Mouse (Mus musculus) left cerebral cortex, postnatal 4 days (tissue): ENCODE measurements around the gene Sh3kbp1. TPM values are rescaled to one million over a fixed set of nuclear protein-coding genes. Genes with fewer than 3 reads are reported as not detected.

Source experiments
- DNase-seq: peaks from one replicate; pipeline ENCODE4 v3.0.0-alpha.2; 2022
- intact Hi-C: fragments of 180-260 bp; cut with DNase I; formaldehyde crosslinking; loops from one replicate; pipeline ENCODE4 v1.15.1; 2025
- total RNA-seq, 2 experiments: library from RNA; stranded (reverse); gene quantifications; 2 replicates each; pipeline ENCODE4 v1.2.3; 2021

Gene Sh3kbp1
- total RNA-seq, 2 experiments from 2014 or later, result 95.4 to 102 TPM

GRCm38 (mm10) chrX:159677585-159678319 lies 50.7 kb downstream of the Sh3kbp1 start:
- no peak for DNase-seq
- intact Hi-C loops, result no loop called here

DNA sequence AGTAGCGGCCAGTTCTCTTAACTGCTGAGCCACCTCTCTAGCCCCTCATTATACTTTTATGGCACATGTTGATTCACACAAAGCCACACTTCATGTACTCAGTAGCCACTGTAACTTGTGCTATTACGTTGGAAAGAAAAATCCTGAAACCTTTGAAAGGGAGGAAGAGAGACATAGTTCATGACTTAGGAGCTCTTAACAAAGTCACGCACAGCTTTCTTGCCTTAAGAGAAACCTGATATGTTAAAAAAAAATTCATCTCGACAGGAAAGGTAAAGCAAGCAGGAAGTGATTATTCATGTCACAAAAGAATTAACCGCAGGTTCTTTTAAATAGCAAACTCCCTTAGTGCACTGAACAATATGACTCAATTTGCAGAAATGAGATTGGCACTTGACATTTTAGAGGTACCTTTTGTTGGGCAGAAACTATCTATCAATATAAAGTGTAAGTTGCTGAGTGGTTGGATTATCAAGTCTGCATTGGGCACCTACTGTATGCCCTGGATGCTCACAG lies 51.3 kb downstream of the Sh3kbp1 start:
- DNase-seq, result no peak
- intact Hi-C loops, result no loop called here

DNA sequence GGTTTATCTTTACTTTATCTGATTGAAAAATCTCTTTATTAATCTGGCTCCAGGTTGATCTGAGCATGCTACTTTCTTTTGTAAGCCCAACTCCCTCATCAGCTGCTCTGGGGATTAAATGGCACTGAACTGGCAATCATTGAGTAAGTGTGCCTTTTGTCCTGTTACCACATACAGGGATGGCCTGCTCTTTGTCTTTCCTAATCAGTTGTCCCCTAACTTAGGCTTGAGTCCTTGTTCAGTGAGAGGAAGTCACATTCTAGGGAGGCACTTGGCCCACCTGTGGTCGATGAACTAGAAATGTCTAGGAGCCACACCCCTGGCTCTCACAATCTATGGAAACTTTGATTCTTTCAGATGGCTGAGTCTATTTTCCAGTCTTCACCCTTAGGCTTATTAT lies 58.4 kb downstream of the Sh3kbp1 start:
- no peak for DNase-seq
- intact Hi-C loops, result no loop called here

DNA sequence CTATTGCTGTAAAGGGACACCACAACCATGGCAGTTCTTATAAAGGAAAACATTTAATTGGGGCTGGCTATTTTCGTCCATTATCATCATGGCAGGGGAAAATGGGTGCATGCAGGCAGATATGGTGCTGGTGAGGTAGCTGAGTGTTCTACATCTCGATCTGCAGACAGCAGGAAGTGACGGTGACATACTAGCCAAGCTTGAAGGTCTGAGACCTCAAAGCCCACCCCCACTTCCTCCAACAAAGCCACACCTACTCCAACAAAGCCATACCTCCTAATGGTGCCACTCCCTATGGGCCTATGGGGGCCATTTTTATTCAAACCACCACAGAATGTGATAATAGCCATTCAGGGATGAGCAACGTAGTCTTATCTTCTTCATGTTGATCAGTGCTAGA lies 59.8 kb downstream of the Sh3kbp1 start:
- no peak for DNase-seq
- intact Hi-C loops, result no loop called here

- intact Hi-C loops, result no loop called here
- no peak for DNase-seq
Measured at GRCm38 (mm10) chrX:159688698-159689097, 61.6 kb downstream of the Sh3kbp1 start.

GRCm38 (mm10) chrX:159689785-159690416 lies 62.8 kb downstream of the Sh3kbp1 start:
- intact Hi-C loops, result no loop called here
- DNase-seq, result no peak

DNA sequence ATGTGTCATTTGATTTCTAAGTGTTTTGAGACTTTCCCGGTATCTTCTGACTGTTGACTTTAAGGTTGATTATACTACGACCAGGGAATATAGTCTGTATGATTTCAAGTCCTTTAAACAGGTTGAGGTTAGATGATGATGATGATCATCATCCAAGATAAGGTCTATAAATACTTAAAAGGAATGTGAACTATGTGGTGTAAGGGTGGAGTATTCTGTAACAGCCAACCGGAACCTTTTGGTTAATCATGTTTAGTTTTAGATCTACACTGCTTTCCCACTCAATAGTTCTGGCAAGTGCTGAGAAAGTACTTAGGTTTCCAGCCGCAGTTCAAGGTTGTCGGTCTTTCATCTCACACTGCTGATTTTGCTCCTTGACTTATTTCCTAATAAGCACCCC lies 66.1 kb downstream of the Sh3kbp1 start:
- intact Hi-C loops, result no loop called here
- DNase-seq, result no peak

DNA sequence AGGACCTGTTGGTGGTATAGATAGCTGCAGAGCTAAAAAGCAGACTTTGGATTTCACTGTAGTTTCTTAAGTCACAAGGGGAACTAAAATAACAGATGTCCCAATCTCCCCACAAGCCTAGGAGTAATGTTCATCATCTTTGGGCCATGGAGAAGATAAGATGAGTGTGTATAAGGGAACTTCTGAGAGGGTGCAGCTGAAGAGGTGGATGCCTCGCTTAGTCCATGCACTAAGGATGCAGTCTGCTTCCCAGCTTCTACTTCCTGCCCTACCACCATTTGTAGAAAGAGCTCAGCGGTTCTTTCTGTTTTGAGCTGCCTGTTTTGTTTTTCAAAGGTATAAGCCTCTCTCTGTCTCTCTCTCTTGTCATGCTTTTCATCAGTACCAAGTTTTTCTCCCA lies 69.5 kb downstream of the Sh3kbp1 start:
- intact Hi-C loops, result no loop called here

GRCm38 (mm10) chrX:159697030-159697454 lies 70.0 kb downstream of the Sh3kbp1 start:
- DNase-seq, result no peak
- intact Hi-C loops, result no loop called here

More for the DNA sequence above, 69.5 kb downstream of the Sh3kbp1 start:
- DNase-seq, result no peak

- intact Hi-C loops, result no loop called here
Measured at GRCm38 (mm10) chrX:159702850-159703249, 75.8 kb downstream of the Sh3kbp1 start.

DNA sequence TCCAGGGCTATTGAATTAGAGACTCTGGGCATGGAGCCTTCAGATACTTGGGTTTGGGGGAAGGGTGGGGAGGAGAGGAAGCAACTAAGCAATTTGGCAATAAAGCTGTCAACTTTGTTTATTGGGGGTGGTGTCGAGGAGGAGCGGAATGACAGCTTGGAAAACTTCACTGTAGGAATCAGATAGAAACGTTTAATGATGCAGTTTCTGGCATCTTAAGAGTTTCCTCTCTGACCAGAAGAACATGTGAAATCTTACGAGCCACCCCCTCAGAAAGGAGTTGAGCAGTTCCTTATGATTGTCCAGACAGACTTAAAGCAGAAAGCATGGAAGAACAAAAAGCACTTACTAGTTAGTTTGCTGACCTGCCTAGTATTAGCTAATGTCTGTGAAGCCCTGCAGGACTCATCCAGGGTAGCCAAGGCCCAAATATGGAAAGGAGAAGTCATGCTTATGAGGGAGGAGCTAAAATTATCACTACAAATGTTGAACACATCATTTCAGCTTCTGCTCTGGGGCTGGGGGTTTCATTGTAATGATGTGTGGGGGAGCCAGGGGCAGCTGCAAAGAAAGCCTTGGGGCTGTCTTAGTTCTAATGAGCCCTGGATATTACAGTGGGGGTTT lies 77.4 kb downstream of the Sh3kbp1 start:
- intact Hi-C loops, result no loop called here
- DNase-seq, result no peak

More at GRCm38 (mm10) chrX:159702850-159703249, 75.8 kb downstream of the Sh3kbp1 start:
- DNase-seq, result no peak

DNA sequence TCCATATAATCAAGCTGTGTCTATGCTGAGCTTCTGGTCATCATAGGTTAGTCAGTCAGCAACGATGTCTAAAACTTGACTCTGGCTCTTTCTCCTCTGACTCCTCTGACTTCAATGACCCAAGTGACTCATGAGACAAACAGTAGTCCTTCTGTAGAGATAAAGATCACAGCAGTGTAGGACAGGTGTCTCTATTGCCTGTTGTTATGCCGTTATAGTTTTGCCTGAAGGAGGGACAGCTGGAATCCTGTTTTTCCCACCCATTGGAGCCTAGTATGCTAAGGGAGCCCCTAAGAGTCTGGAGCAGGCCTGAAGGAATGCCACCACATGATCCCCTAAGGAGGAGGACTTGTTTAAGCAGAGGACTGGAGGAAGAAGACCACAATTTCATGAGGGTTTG lies 78.3 kb downstream of the Sh3kbp1 start:
- DNase-seq, result no peak
- intact Hi-C loops, result no loop called here

DNA sequence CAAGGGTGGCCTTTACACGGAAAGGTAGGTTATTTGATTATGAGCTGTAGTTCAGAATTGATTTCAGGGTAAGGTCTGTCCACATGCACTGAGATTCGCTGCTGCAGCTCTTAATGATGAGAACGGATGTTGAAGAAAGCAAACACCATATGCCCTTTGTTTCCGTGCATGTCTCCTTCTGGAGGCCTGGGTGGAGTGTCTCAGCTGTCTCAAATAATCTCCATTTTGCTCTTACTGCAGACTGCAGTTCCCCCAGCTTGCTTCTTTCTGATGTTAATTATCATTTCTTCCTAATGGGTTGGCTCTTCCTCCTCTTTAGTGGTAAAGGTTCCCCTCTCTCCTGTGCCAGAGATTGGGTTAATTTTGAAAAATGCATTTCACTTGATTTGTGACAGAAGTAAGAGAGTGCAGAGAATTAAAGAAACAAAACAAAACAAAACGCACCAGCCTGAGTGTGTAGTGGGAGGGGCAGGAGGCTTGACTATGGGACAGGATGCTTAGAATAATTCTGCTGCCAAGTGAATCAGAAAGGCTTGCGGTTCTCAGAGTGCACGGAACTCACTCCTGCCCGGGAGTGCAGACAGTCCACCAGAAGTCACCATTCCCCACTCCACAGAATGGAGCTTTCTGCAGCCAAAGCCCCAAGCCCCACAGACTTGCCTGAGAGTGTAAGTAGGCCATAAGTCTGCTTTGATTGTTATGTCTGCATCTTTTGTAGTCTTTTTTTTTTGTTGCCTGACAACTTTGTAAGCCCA lies 81.2 kb downstream of the Sh3kbp1 start:
- DNase-seq, result no peak
- intact Hi-C loops, result no loop called here

DNA sequence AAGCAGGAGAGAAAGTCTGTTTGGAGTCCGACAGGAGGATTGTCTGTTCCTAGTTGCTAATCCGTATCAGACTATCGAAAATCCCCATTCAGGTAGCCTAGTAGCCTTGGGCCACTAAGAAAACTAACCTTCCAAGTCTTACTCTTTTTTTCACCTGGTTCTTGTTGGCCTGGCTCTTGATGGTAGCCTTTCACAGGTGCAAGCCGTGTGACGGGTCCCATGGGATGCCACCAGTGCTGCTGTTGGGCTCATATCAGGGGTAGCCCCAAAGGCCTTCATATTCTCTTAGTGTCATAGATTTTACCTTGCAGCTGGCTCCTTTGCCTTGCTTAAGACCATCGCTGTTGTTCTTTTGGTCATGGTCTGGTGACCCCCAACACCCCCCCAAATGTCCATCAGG lies 82.2 kb downstream of the Sh3kbp1 start:
- DNase-seq, result no peak
- intact Hi-C loops, result no loop called here

DNA sequence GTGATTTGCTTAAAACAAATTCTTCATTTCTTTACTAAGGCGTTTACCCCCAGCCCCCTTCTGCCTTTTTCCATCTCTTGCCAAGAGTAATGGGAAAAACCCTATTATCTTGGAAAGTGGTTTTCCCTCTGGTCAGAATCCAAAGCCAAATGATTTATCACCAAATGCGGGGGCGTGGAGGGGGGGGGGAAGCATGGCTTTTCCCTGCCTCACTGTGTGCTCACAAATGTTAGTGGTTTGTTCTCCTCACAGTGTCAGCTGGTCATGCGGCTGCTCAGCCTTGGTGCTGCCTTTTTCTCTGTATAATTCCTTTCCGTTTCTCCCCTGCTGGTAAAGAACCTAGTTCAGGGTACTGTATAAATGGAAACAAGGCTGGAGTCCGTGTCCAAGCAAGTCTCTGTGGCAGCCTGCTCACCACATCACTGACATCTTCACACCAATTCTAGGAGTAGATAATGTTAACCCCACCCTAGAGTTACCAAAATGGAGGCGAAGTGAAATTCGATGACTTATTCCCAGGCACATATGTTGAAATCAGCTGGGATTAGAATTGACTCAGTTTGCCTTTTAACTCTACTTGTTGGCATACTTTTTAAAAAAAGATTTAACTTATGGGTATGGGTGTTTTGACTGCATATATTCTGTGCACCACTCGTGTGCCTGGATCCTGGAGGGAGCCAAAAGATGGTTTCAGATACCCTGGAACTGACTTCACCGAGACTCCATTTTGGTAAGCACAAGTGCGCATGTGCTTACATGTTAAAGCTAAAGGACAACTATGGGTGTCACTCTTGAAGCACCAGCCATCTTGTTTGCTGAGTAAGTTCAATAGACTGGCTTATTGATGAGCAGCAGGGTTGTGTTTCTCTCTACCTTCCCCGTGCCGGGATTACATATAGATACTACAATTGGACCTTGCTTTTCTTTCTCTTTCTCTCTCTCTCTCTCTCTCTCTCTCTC lies 84.3 kb downstream of the Sh3kbp1 start:
- intact Hi-C loops, result no loop called here
- no peak for DNase-seq

- intact Hi-C loops, result no loop called here
Measured at GRCm38 (mm10) chrX:159713191-159713590, 86.1 kb downstream of the Sh3kbp1 start.

GRCm38 (mm10) chrX:159721390-159721789 lies 94.3 kb downstream of the Sh3kbp1 start:
- intact Hi-C loops, result no loop called here
- no peak for DNase-seq

More at GRCm38 (mm10) chrX:159713191-159713590, 86.1 kb downstream of the Sh3kbp1 start:
- no peak for DNase-seq

- intact Hi-C loops, result no loop called here
- DNase-seq, result no peak
Measured at GRCm38 (mm10) chrX:159731421-159731820, 104.3 kb downstream of the Sh3kbp1 start.

GRCm38 (mm10) chrX:159732845-159733244 lies 105.8 kb downstream of the Sh3kbp1 start:
- intact Hi-C loops, result no loop called here
- DNase-seq, result no peak

DNA sequence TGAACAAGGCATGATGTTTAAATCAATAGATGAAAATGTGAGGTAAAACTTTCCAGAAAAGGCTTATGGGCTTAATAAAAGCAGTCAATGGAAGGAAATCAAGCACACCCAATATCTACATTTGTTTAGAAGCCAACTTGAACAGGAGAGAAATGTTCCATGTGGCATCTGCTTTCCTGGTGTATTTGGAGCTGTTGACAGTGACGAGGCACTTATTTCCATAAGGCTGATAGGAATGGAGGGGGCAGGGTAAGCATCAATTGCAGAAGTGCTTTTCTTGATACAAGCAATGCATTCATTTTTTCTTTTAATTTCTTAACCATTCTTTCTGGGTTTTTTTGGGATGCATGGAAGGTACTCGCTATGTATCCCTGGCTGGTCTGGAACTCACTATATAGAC lies 106.9 kb downstream of the Sh3kbp1 start:
- DNase-seq, result no peak

More for the DNA sequence above, 106.9 kb downstream of the Sh3kbp1 start:
- intact Hi-C loops, result no loop called here
